In genomic region chr9:102717164-102717885, GRCm38 (mm10) we compare ENCODE assay signal across 7 mouse cellular contexts. TPM values are rescaled to one million over a fixed set of nuclear protein-coding genes. Genes with fewer than 3 reads are reported as not detected.
DNase-seq lines count a peak whose midpoint lies in the region; ATAC-seq and TF ChIP-seq lines count a peak whose summit lies in the region.

No protein-coding gene starts in this region.

- intact Hi-C loops in left cerebral cortex, postnatal 36 days (cut with DNase I), result loop anchor here (2.0 to 5.0 kb wide), 3 partner anchors 61 to 150 kb away; partner anchors contain the start of genes Anapc13 and Cep63

- peak overlapping the region; percentile 96 for H3K4me2 ChIP-seq in intestine, postnatal 0 days (replicated peaks; ENCODE audit: low read depth)

- H3K4me3 ChIP-seq in intestine, postnatal 0 days (ENCODE audit: low read depth, low read length), result peak overlapping the region; percentile 85

- no peaks in the 10 kb centered on the region for H3K9me3 ChIP-seq in intestine, postnatal 0 days (ENCODE audit: control insufficient read depth)

- peaks cover 19% of the 10 kb centered on the region for H3K36me3 ChIP-seq in intestine, postnatal 0 days (ENCODE audit: control insufficient read depth, insufficient read depth)

- H3K27ac ChIP-seq in intestine, postnatal 0 days (ENCODE audit: low read depth, low read length), result peak overlapping the region; percentile 97

- no peaks in the 10 kb centered on the region for H3K4me1 ChIP-seq in intestine, postnatal 0 days (replicated peaks; ENCODE audit: control insufficient read depth, insufficient read depth, low read length)

- peak; percentile 68 for TF ChIP-seq CTCF in intestine, postnatal 0 days (IDR thresholded peaks at IDR 0.05; ENCODE audit: low read depth)

- no peaks in the 10 kb centered on the region for H3K27me3 ChIP-seq in intestine, postnatal 0 days (replicated peaks; ENCODE audit: control insufficient read depth, insufficient read depth, low read length)

- peak; percentile 96 for DNase-seq in adrenal gland, postnatal 14 days
- peak; percentile 93 for DNase-seq in embryo, embryonic 11.5 days (ENCODE audit: low read depth, low spot score)
- DNase-seq in left cerebral cortex, postnatal 36 days (ENCODE audit: low spot score in 2 of 2), result peak; percentile 80 to 81
- peak; percentile 98 for DNase-seq in mesoderm, embryonic 11.5 days (ENCODE audit: low read depth, low spot score)
- DNase-seq in right cerebral cortex, postnatal 4 days, result peak; percentile 74

- peak; percentile 68 for ATAC-seq in granulocyte monocyte progenitor cell, adult 5-6 weeks (replicated peaks; ENCODE audit: poor library complexity, severe bottlenecking)
- peak; percentile 83 for ATAC-seq in intestine, postnatal 0 days

- under 1% methylated on average over 43 of the region's 50 CpGs for WGBS in intestine, postnatal 0 days

- H3K9ac ChIP-seq in intestine, postnatal 0 days (ENCODE audit: low read depth, low read length), result peak overlapping the region; percentile 93

RNA-seq across cellular contexts. Expression of gene Amotl2, which starts 0.9 kb away (rescaled TPM):
- total RNA-seq in adrenal gland, postnatal 14 days (2021), result 160 and 219 TPM in 2 replicates
- total RNA-seq in granulocyte monocyte progenitor cell, adult 5-6 weeks (2014; fragmentation: Nextera tagmentation), result 1.8 and 1.9 TPM in 2 replicates
- 2.5 and 2.6 TPM in 2 replicates for total RNA-seq in granulocyte monocyte progenitor cell, adult 5-6 weeks (2017)
- polyA plus RNA-seq in intestine, postnatal 0 days (2015; fragmentation: Nextera tagmentation; extraction: Ambion mirVana), result 12.4 and 13.4 TPM in 2 replicates
- 10 to 100 TPM; 18.5 to 24.3 TPM for total RNA-seq in left cerebral cortex, postnatal 36 days (2021)

Comparison
In these comparisons a context has a peak if more than half of its experiments do, and no peak if none do; other contexts are left out.
1. Peak in every context shown above with its lines: DNase-seq, ATAC-seq, H3K4me3 ChIP-seq and H3K27ac ChIP-seq.
2. RNA of gene Amotl2, which starts 0.9 kb away (total RNA-seq): 160 to 219 TPM in adrenal gland, postnatal 14 days and 18.5 to 24.3 TPM in left cerebral cortex, postnatal 36 days; 1.8 to 2.6 TPM in granulocyte monocyte progenitor cell, adult 5-6 weeks; every median in the first group is over 4 times any median in the second.